Mouse (Mus musculus): ENCODE measurements at regions not wholly inside any gene's neighbourhood (a gene's known extent, or its start where the extent isn't known, plus 50 kb on each side); places are given as distances from the start of the nearest gene placed in this dataset.
A peak's percentile ranks its signal among the peaks of the same experiment; 100 is the strongest.

DNA sequence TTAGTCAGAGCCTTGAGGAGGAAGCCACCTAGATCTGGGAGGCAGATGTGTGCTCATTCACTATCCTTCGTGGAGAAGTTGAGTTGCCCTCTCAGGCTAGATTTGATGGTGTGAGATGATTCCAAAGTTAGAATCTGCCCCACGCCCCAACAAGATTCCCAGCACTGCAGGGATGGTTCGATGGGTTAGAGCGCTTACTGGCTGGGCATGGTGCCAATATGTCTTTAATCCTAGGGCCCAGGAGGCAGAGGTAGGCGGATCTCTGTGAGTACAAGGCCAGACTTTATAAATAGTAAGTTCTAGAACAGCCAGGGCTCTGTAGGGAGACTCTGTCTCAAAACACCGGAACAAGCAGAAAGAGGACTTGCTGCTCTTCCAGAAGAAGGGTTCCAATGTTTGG lies 65.3 kb upstream of the Wnt7b start:
- H3K36me3 ChIP-seq (ENCODE audit: insufficient read depth, low read length): no peaks in the 10 kb centered on the region
- TF ChIP-seq POU5F1 (IDR thresholded peaks at IDR 0.05; ENCODE audit: borderline replicate concordance, low read length) (no peak), CTCF (conservative IDR thresholded peaks at IDR 0.05; ENCODE audit: low read length) (no peak), NANOG (IDR thresholded peaks at IDR 0.05; ENCODE audit: borderline replicate concordance, low read length) (no peak)
- no peaks in the 10 kb centered on the region for H3K9me3 ChIP-seq (ENCODE audit: low read length)
- peaks cover 73% of the 10 kb centered on the region for H3K27me3 ChIP-seq (ENCODE audit: insufficient read depth, low read length)
- peaks cover 19% of the 10 kb centered on the region for H3K4me1 ChIP-seq (replicated peaks; ENCODE audit: low read depth, low read length)
- H3K4me3 ChIP-seq (replicated peaks; ENCODE audit: low read length): no peak overlapping the region

DNA sequence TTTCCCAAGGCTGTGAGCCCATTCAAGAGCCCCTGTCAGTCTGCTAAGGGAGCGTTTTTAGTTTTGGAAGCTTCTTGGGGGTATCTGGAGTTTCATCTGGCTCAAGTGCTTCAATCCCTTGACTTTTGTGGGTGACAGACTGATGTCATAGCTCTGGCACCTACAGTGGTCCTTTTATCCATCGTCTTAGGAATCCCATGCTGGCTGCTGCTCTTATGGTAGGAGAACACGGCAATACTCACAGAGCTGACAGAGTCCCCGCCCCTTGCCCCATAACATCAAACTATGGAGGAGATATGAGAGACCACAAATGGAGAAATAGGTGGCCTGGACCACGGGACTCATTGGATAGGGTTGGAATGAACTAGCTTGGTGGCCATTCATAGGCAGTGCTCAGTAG lies 68.0 kb upstream of the Wnt7b start:
- H3K27me3 ChIP-seq (ENCODE audit: insufficient read depth, low read length): peaks cover 60% of the 10 kb centered on the region
- no peaks in the 10 kb centered on the region for H3K36me3 ChIP-seq (ENCODE audit: insufficient read depth, low read length)
- H3K4me1 ChIP-seq (replicated peaks; ENCODE audit: low read depth, low read length): peaks cover 25% of the 10 kb centered on the region
- H3K4me3 ChIP-seq (replicated peaks; ENCODE audit: low read length): no peak overlapping the region
- no peak for TF ChIP-seq CTCF (conservative IDR thresholded peaks at IDR 0.05; ENCODE audit: low read length)
- no peak for TF ChIP-seq POU5F1 (IDR thresholded peaks at IDR 0.05; ENCODE audit: borderline replicate concordance, low read length)
- TF ChIP-seq NANOG (IDR thresholded peaks at IDR 0.05; ENCODE audit: borderline replicate concordance, low read length): no peak
- H3K9me3 ChIP-seq (ENCODE audit: low read length): no peaks in the 10 kb centered on the region

GRCm38 (mm10) chr15:85651718-85652420 lies 69.6 kb upstream of the Wnt7b start:
- Histone ChIP-seq H3K4me3 (replicated peaks; ENCODE audit: low read length) (no peak overlapping the region), H3K4me1 (replicated peaks; ENCODE audit: low read depth, low read length) (peaks cover 14% of the 10 kb centered on the region), H3K27me3 (ENCODE audit: insufficient read depth, low read length) (peaks cover 52% of the 10 kb centered on the region), H3K9me3 (ENCODE audit: low read length) (no peaks in the 10 kb centered on the region), H3K36me3 (ENCODE audit: insufficient read depth, low read length) (no peaks in the 10 kb centered on the region)
- TF ChIP-seq NANOG (IDR thresholded peaks at IDR 0.05; ENCODE audit: borderline replicate concordance, low read length) (no peak), POU5F1 (IDR thresholded peaks at IDR 0.05; ENCODE audit: borderline replicate concordance, low read length) (no peak), CTCF (conservative IDR thresholded peaks at IDR 0.05; ENCODE audit: low read length) (no peak)

GRCm38 (mm10) chr15:85652431-85652830 lies 70.2 kb upstream of the Wnt7b start:
- peaks cover 46% of the 10 kb centered on the region for H3K27me3 ChIP-seq (ENCODE audit: insufficient read depth, low read length)

DNA sequence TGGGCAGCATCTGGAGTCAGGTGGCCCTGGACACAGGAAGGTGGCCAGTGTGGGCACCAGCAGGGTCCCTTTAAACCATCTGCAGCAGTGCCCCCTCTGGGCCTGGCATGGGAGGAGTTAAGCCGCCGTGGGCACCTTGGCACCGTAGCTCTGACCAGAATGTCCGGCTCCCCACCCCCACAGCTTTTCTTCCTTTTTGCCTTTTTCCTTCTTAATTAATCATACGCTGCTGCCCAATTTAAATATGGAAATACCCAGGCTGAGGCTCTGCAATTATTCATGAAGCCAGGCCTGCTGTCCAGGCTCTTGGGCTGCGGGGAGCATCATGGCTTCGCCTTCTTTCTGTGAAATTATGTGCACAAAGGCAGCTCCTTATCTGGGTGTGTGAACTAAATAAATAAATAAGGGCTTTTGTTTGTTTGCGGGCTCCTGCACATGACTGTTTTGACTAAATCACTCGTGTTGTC lies 70.6 kb upstream of the Wnt7b start:
- Histone ChIP-seq H3K27me3 (ENCODE audit: insufficient read depth, low read length) (peaks cover 45% of the 10 kb centered on the region), H3K36me3 (ENCODE audit: insufficient read depth, low read length) (no peaks in the 10 kb centered on the region), H3K4me1 (replicated peaks; ENCODE audit: low read depth, low read length) (peaks cover 12% of the 10 kb centered on the region), H3K9me3 (ENCODE audit: low read length) (no peaks in the 10 kb centered on the region), H3K4me3 (replicated peaks; ENCODE audit: low read length) (no peak overlapping the region)
- TF ChIP-seq POU5F1 (IDR thresholded peaks at IDR 0.05; ENCODE audit: borderline replicate concordance, low read length) (no peak), NANOG (IDR thresholded peaks at IDR 0.05; ENCODE audit: borderline replicate concordance, low read length) (no peak), CTCF (conservative IDR thresholded peaks at IDR 0.05; ENCODE audit: low read length) (no peak)

More at GRCm38 (mm10) chr15:85652431-85652830, 70.2 kb upstream of the Wnt7b start:
- TF ChIP-seq NANOG (IDR thresholded peaks at IDR 0.05; ENCODE audit: borderline replicate concordance, low read length): no peak
- no peak for TF ChIP-seq CTCF (conservative IDR thresholded peaks at IDR 0.05; ENCODE audit: low read length)
- no peak for TF ChIP-seq POU5F1 (IDR thresholded peaks at IDR 0.05; ENCODE audit: borderline replicate concordance, low read length)
- H3K9me3 ChIP-seq (ENCODE audit: low read length): no peaks in the 10 kb centered on the region
- H3K4me1 ChIP-seq (replicated peaks; ENCODE audit: low read depth, low read length): peaks cover 12% of the 10 kb centered on the region
- H3K36me3 ChIP-seq (ENCODE audit: insufficient read depth, low read length): no peaks in the 10 kb centered on the region
- H3K4me3 ChIP-seq (replicated peaks; ENCODE audit: low read length): no peak overlapping the region

DNA sequence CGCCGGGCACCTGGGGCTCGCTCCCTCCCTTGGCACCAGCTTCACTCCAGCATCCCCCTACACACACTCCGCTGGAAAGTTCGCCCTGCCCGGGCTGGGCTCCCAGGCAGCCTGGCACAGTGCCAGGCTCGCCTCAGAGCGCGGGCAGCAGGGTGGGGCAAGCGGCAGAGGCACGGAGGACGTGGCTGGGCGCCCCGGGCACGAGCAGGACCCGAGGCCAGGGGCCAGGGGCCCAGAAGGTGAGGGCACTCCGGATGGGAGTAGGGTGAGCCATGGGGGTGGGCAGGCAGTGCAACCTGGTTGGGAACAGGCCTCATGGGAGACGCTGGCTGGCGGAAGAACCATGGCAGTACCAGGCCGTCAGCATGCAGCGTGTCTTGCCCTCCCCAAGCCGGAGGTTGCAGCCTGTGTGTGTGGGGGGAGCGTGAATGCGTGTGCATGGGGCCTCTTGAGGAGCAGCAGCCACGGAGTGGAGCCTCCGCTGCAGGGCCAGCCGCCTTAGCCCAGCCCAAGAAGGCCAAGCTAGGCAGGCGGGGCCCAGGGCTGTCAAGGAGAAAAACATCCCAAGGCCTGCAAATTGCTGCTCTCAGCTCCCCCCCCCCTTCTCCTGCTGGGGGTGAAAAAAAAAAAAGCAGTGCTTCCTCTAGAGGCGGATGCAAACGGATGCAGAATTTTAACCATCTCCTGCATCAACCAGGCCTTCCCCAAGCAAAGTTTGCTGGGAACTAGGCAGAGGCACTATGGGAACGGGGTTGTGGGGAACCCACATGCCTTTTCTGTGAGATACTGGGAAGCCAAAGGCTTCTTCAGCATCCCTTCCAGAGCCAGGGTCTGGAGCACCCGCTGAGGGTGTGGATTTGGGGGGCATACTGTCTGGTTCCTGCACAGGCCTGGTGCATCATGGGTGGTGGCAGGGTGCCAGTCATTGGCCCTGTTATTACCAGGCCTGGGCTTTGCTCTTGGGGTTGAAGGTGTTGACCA lies 71.4 kb upstream of the Wnt7b start:
- Histone ChIP-seq H3K4me1 (replicated peaks; ENCODE audit: low read depth, low read length) (peaks cover 12% of the 10 kb centered on the region), H3K4me3 (replicated peaks; ENCODE audit: low read length) (peak overlapping the region; percentile 77), H3K9me3 (ENCODE audit: low read length) (no peaks in the 10 kb centered on the region), H3K27me3 (ENCODE audit: insufficient read depth, low read length) (peaks cover 45% of the 10 kb centered on the region), H3K36me3 (ENCODE audit: insufficient read depth, low read length) (no peaks in the 10 kb centered on the region)
- TF ChIP-seq CTCF (conservative IDR thresholded peaks at IDR 0.05; ENCODE audit: low read length) (no peak), POU5F1 (IDR thresholded peaks at IDR 0.05; ENCODE audit: borderline replicate concordance, low read length) (no peak), NANOG (IDR thresholded peaks at IDR 0.05; ENCODE audit: borderline replicate concordance, low read length) (no peak)

DNA sequence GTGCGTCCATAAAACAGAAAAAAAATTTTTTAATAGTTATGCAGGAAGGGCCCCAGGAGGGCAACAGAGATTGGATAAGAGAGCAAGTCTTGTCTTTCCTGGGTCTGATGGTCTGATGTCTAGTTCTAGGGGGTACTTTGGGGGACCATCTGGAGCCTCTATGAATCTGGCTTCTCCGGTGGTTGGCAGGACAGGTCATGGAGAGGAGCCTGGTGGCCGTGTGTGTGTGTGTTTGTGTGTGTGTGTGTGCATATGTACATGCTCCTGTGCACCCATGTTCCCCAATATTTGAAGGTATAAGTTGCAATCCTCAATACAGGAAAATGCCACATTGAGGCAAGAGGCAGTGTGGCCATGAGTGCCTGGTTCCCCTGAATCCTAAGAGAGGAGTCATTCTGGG lies 72.5 kb upstream of the Wnt7b start:
- peaks cover 50% of the 10 kb centered on the region for H3K27me3 ChIP-seq (ENCODE audit: insufficient read depth, low read length)
- no peaks in the 10 kb centered on the region for H3K9me3 ChIP-seq (ENCODE audit: low read length)
- TF ChIP-seq CTCF (conservative IDR thresholded peaks at IDR 0.05; ENCODE audit: low read length): no peak
- TF ChIP-seq POU5F1 (IDR thresholded peaks at IDR 0.05; ENCODE audit: borderline replicate concordance, low read length): no peak
- TF ChIP-seq NANOG (IDR thresholded peaks at IDR 0.05; ENCODE audit: borderline replicate concordance, low read length): no peak
- H3K4me1 ChIP-seq (replicated peaks; ENCODE audit: low read depth, low read length): peaks cover 12% of the 10 kb centered on the region
- H3K4me3 ChIP-seq (replicated peaks; ENCODE audit: low read length): no peak overlapping the region
- H3K36me3 ChIP-seq (ENCODE audit: insufficient read depth, low read length): no peaks in the 10 kb centered on the region

GRCm38 (mm10) chr15:85655751-85656167 lies 73.5 kb upstream of the Wnt7b start:
- no peaks in the 10 kb centered on the region for H3K36me3 ChIP-seq (ENCODE audit: insufficient read depth, low read length)
- no peaks in the 10 kb centered on the region for H3K9me3 ChIP-seq (ENCODE audit: low read length)
- peaks cover 51% of the 10 kb centered on the region for H3K27me3 ChIP-seq (ENCODE audit: insufficient read depth, low read length)
- TF ChIP-seq POU5F1 (IDR thresholded peaks at IDR 0.05; ENCODE audit: borderline replicate concordance, low read length) (no peak), NANOG (IDR thresholded peaks at IDR 0.05; ENCODE audit: borderline replicate concordance, low read length) (no peak), CTCF (conservative IDR thresholded peaks at IDR 0.05; ENCODE audit: low read length) (no peak)
- H3K4me3 ChIP-seq (replicated peaks; ENCODE audit: low read length): no peak overlapping the region
- peaks cover 12% of the 10 kb centered on the region for H3K4me1 ChIP-seq (replicated peaks; ENCODE audit: low read depth, low read length)

Data from E14TG2a.4 (cell line).